Mouse (Mus musculus) layer of hippocampus, adult 18-20 months (tissue): Measurements from ENCODE around the gene Cdc42se2. TPM values are rescaled to one million over a fixed set of nuclear protein-coding genes. Genes with fewer than 3 reads are reported as not detected.

ENCODE experiments used
- total RNA-seq, 2 experiments: library from RNA; stranded (reverse); gene quantifications; 2 replicates each; pipeline ENCODE4 v1.2.3; 2021

The Cdc42se2 gene
- total RNA-seq, 2 experiments from 2014 or later = 135 to 144 TPM

Other genes with a start within 250 kb of the Cdc42se2 start
- 10 to 100 TPM; 29.5 to 35.5 TPM for gene Lyrm7, start 73.2 kb upstream of the Cdc42se2 start, total RNA-seq
- 100 to 1,000 TPM; 265 to 272 TPM for gene Hint1, start 78.7 kb upstream of the Cdc42se2 start, total RNA-seq
- gene Gpx3, start 114.8 kb upstream of the Cdc42se2 start, total RNA-seq = 1 to 10 TPM; 4.7 to 5.8 TPM
- gene Tnip1, start 175.2 kb upstream of the Cdc42se2 start, total RNA-seq = 10 to 100 TPM; 35.2 to 39.0 TPM
- 10 to 100 TPM; 89.8 to 97.0 TPM for gene Anxa6, start 245.8 kb upstream of the Cdc42se2 start, total RNA-seq